Mouse (Mus musculus): ENCODE measurements at regions not wholly inside any gene's neighbourhood (a gene's known extent, or its start where the extent isn't known, plus 50 kb on each side); places are given as distances from the start of the nearest gene placed in this dataset.

DNA sequence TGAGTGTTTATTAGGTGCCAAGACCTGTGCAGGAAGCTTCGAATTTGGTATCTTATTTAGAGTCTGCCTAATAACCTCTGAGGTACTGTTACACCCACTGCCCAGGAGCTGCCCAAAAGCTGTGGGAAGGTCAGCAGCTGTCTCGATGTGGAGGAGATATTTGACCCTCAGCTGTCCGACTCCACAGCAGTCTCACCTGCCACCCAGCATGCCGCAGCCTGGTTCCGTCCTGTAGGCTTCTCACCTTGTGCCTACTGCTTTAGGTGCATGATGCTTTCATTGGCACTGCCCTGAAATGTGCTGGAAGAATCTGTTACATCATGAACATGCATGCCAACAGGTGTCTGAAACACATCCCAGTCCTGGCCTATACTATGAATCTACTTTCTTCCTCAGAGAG, 444.9 kb upstream of the Gm765 start:
- 64% methylated on average over 5 of the region's 5 CpGs for WGBS
- ATAC-seq (ENCODE audit: insufficient number of reproducible peaks, low FRiP score, low TSS enrichment, low read depth), result no peak

DNA sequence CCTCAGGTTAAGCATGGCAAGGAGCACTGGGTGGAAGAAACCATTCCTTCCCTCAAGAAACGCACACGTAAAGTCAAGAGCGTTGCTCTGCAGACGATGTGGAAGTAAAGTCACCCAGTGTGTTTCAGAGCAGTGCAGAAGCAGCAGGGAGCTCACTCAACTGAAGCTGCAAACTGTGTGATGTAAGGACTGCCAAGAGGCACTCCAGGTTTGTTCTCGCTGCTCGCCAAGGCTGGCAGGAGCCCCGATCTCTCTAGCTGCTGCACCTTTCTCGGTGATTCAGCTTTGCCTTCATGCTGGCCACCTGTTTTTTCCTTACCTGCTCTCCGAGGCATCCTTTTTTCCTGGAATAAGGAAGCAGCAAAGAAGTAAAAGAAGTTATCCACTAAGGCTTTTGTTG, 439.5 kb upstream of the Gm765 start:
- Histone ChIP-seq H3K36me3 (ENCODE audit: control insufficient read depth, insufficient read depth, low read length) (no peaks in the 10 kb centered on the region), H3K27me3 (ENCODE audit: control insufficient read depth, insufficient read depth, low read length) (no peaks in the 10 kb centered on the region), H3K27ac (replicated peaks; ENCODE audit: low read depth, low read length) (no peak overlapping the region), H3K4me2 (ENCODE audit: low read depth, severe bottlenecking) (no peak overlapping the region), H3K9me3 (ENCODE audit: control insufficient read depth, low read length) (no peaks in the 10 kb centered on the region), H3K4me1 (ENCODE audit: control insufficient read depth, insufficient read depth, low read length) (peaks cover 3% of the 10 kb centered on the region; the same call in 1 of the 2 replicates), H3K4me3 (ENCODE audit: low read depth, low read length) (no peak overlapping the region), H3K9ac (ENCODE audit: low read length) (no peak overlapping the region)
- DNase-seq (ENCODE audit: low spot score) (no peak), ATAC-seq (ENCODE audit: insufficient number of reproducible peaks, low FRiP score, low TSS enrichment, low read depth) (no peak)
- 84% methylated on average over 9 of the region's 9 CpGs for WGBS

More for the DNA sequence above, 444.9 kb upstream of the Gm765 start:
- no peak for DNase-seq (ENCODE audit: low spot score)
- Histone ChIP-seq H3K4me1 (ENCODE audit: control insufficient read depth, insufficient read depth, low read length) (peaks cover 3% of the 10 kb centered on the region; the same call in 1 of the 2 replicates), H3K9me3 (ENCODE audit: control insufficient read depth, low read length) (no peaks in the 10 kb centered on the region), H3K36me3 (ENCODE audit: control insufficient read depth, insufficient read depth, low read length) (no peaks in the 10 kb centered on the region), H3K9ac (ENCODE audit: low read length) (no peak overlapping the region), H3K4me2 (ENCODE audit: low read depth, severe bottlenecking) (no peak overlapping the region), H3K27ac (replicated peaks; ENCODE audit: low read depth, low read length) (no peak overlapping the region), H3K4me3 (ENCODE audit: low read depth, low read length) (no peak overlapping the region), H3K27me3 (ENCODE audit: control insufficient read depth, insufficient read depth, low read length) (no peaks in the 10 kb centered on the region)

DNA sequence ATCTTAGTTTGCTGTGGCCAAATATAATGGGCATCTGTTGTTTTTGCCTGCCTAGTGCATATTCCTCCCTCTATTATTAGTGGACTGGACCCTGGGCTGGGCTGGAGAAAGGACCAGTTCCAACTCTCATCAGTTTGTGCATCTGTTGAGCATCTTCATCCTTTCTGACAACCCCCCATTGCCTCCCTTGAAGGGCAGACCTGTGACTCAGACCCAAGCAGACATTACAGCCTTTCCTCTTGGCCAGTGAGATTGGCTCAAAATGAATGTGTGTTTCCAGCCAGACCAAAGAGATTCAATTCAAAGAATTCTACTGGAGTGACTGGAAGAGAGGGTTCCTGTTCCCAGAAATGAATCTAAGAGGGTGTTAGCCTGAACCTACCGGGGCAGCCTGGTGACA, 433.2 kb upstream of the Gm765 start:
- ATAC-seq (ENCODE audit: insufficient number of reproducible peaks, low FRiP score, low TSS enrichment, low read depth), result no peak
- Histone ChIP-seq H3K9me3 (ENCODE audit: control insufficient read depth, low read length) (no peaks in the 10 kb centered on the region), H3K36me3 (ENCODE audit: control insufficient read depth, insufficient read depth, low read length) (no peaks in the 10 kb centered on the region), H3K4me3 (ENCODE audit: low read depth, low read length) (no peak overlapping the region), H3K4me1 (ENCODE audit: control insufficient read depth, insufficient read depth, low read length) (no peaks in the 10 kb centered on the region), H3K27me3 (ENCODE audit: control insufficient read depth, insufficient read depth, low read length) (no peaks in the 10 kb centered on the region), H3K9ac (ENCODE audit: low read length) (no peak overlapping the region), H3K4me2 (ENCODE audit: low read depth, severe bottlenecking) (no peak overlapping the region), H3K27ac (replicated peaks; ENCODE audit: low read depth, low read length) (no peak overlapping the region)
- DNase-seq (ENCODE audit: low spot score), result no peak
- 76% methylated on average over 1 of the region's 1 CpGs for WGBS

DNA sequence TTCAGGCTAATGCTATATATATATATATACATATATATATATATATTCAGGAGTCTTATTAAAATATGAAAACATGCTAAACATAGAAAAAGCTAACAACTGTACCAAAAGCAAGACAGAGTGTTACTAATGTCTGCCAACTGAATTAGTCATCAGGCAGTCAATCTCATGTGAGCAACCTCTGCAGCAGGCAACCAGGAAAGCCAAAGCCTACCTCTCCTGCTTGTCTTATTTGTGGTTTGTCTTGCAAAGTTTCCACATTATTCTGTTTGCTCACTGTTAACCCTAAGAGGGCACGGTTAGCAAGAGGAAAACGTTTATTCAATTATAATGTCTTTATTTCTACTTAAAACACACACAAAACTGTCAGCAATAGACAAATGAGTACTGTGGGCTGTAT, 427.4 kb upstream of the Gm765 start:
- H3K36me3 ChIP-seq (ENCODE audit: control insufficient read depth, insufficient read depth, low read length), result no peaks in the 10 kb centered on the region
- no peak overlapping the region for H3K9ac ChIP-seq (ENCODE audit: low read length)
- H3K4me3 ChIP-seq (ENCODE audit: low read depth, low read length), result no peak overlapping the region
- H3K27ac ChIP-seq (replicated peaks; ENCODE audit: low read depth, low read length), result no peak overlapping the region
- H3K27me3 ChIP-seq (ENCODE audit: control insufficient read depth, insufficient read depth, low read length), result no peaks in the 10 kb centered on the region
- no peaks in the 10 kb centered on the region for H3K9me3 ChIP-seq (ENCODE audit: control insufficient read depth, low read length)
- H3K4me1 ChIP-seq (ENCODE audit: control insufficient read depth, insufficient read depth, low read length), result no peaks in the 10 kb centered on the region
- 79% methylated on average over 2 of the region's 2 CpGs for WGBS
- DNase-seq (ENCODE audit: low spot score), result no peak
- no peak overlapping the region for H3K4me2 ChIP-seq (ENCODE audit: low read depth, severe bottlenecking)
- ATAC-seq (ENCODE audit: insufficient number of reproducible peaks, low FRiP score, low TSS enrichment, low read depth), result no peak

DNA sequence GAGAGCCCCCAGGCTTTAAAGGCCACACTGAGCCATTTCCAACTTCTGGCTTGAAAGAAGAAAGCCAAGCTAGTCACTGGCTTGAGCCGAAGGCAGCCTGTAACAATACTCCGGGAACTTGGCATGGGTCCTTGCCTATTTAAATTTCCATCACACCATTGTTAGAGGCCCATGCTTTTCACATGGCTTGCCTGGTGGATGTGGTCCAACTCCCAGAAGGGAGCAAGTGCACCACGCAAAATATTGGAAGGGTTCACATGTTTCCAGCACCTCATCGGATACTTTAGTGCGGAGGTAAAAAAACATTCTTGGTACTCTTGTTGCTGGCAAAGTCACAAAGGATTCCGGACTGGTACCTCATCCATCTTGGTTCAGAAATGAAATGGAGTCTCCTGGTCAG, 426.8 kb upstream of the Gm765 start:
- Histone ChIP-seq H3K9me3 (ENCODE audit: control insufficient read depth, low read length) (no peaks in the 10 kb centered on the region), H3K27ac (replicated peaks; ENCODE audit: low read depth, low read length) (no peak overlapping the region), H3K4me3 (ENCODE audit: low read depth, low read length) (no peak overlapping the region), H3K27me3 (ENCODE audit: control insufficient read depth, insufficient read depth, low read length) (no peaks in the 10 kb centered on the region), H3K36me3 (ENCODE audit: control insufficient read depth, insufficient read depth, low read length) (no peaks in the 10 kb centered on the region), H3K4me1 (ENCODE audit: control insufficient read depth, insufficient read depth, low read length) (no peaks in the 10 kb centered on the region), H3K9ac (ENCODE audit: low read length) (no peak overlapping the region), H3K4me2 (ENCODE audit: low read depth, severe bottlenecking) (no peak overlapping the region)
- ATAC-seq (ENCODE audit: insufficient number of reproducible peaks, low FRiP score, low TSS enrichment, low read depth) (no peak), DNase-seq (ENCODE audit: low spot score) (no peak)
- 86% methylated on average over 6 of the region's 6 CpGs for WGBS

DNA sequence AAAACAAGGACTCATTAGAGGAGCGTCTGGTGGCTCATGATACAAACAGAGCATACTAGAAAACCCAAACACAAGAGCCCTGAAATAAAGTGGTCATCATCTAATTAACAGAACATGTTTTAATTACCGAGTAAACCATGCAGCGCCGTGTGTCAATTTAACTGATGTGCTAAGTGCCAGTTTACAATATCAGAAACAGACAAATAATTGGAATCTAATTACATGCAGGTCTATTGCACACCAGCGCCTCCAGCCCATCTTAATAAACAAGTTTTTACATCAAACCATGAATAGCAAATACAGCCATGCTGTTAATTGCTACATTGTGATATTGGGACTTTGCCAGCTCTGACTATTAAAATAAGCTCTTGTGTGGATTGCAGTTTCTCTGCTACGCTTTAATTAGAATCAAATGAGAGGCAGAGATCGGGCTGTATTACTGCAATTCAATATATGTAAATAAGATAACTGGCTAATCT, 425.3 kb upstream of the Gm765 start:
- Histone ChIP-seq H3K4me1 (ENCODE audit: control insufficient read depth, insufficient read depth, low read length) (no peaks in the 10 kb centered on the region), H3K4me3 (ENCODE audit: low read depth, low read length) (no peak overlapping the region), H3K27ac (replicated peaks; ENCODE audit: low read depth, low read length) (no peak overlapping the region), H3K9ac (ENCODE audit: low read length) (no peak overlapping the region), H3K36me3 (ENCODE audit: control insufficient read depth, insufficient read depth, low read length) (no peaks in the 10 kb centered on the region), H3K4me2 (ENCODE audit: low read depth, severe bottlenecking) (no peak overlapping the region), H3K9me3 (ENCODE audit: control insufficient read depth, low read length) (no peaks in the 10 kb centered on the region), H3K27me3 (ENCODE audit: control insufficient read depth, insufficient read depth, low read length) (no peaks in the 10 kb centered on the region)
- no peak for DNase-seq (ENCODE audit: low spot score)
- no peak for ATAC-seq (ENCODE audit: insufficient number of reproducible peaks, low FRiP score, low TSS enrichment, low read depth)
- 59% methylated on average over 7 of the region's 7 CpGs for WGBS

DNA sequence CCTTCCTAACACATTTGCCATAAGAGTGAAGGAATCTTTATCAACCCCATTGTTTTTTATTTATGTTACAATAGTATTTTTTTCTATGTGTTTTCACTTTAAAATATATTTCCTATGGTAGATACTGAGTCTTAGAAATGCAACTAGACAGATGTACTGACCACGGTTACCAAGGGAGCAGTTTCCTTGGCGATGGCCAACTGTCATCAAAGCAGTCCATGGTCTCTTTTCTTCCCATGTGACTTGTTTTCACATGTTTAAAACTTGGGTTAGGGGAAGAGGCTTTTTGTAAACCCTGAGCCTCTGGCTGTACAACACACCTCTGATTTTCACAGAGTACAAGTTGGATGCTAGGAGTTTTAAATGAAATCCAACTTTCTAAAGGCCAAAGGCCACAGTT, 411.9 kb upstream of the Gm765 start:
- WGBS, result 93% methylated on average over 2 of the region's 2 CpGs
- Histone ChIP-seq H3K36me3 (ENCODE audit: control insufficient read depth, insufficient read depth, low read length) (no peaks in the 10 kb centered on the region), H3K9me3 (ENCODE audit: control insufficient read depth, low read length) (no peaks in the 10 kb centered on the region), H3K4me3 (ENCODE audit: low read depth, low read length) (no peak overlapping the region), H3K4me2 (ENCODE audit: low read depth, severe bottlenecking) (no peak overlapping the region), H3K9ac (ENCODE audit: low read length) (no peak overlapping the region), H3K27ac (replicated peaks; ENCODE audit: low read depth, low read length) (no peak overlapping the region), H3K4me1 (ENCODE audit: control insufficient read depth, insufficient read depth, low read length) (no peaks in the 10 kb centered on the region), H3K27me3 (ENCODE audit: control insufficient read depth, insufficient read depth, low read length) (no peaks in the 10 kb centered on the region)
- no peak for DNase-seq (ENCODE audit: low spot score)
- ATAC-seq (ENCODE audit: insufficient number of reproducible peaks, low FRiP score, low TSS enrichment, low read depth), result no peak

DNA sequence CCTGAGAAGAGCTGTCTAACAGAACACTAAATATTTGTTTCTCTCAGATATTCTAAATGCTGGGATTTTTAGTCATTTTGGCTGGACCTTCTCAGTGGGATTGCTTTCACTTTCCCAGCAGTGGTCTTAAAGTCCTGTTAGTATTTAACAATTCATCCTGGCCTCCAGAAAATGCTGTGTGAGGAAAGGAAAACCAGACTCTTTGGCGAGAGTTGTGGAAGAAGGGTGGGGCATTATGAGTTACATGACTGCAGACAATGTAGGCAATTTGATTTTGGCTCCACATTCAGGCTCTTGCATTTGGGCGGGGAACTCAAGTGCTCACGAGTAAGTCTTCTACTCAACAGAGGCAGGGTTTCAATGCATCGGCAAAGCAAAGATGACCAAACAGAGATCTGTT, 406.1 kb upstream of the Gm765 start:
- Histone ChIP-seq H3K27me3 (ENCODE audit: control insufficient read depth, insufficient read depth, low read length) (no peaks in the 10 kb centered on the region), H3K4me2 (ENCODE audit: low read depth, severe bottlenecking) (no peak overlapping the region), H3K4me3 (ENCODE audit: low read depth, low read length) (no peak overlapping the region), H3K4me1 (ENCODE audit: control insufficient read depth, insufficient read depth, low read length) (peaks cover 3% of the 10 kb centered on the region; the same call in 1 of the 2 replicates), H3K9ac (ENCODE audit: low read length) (no peak overlapping the region), H3K27ac (replicated peaks; ENCODE audit: low read depth, low read length) (no peak overlapping the region), H3K9me3 (ENCODE audit: control insufficient read depth, low read length) (no peaks in the 10 kb centered on the region), H3K36me3 (ENCODE audit: control insufficient read depth, insufficient read depth, low read length) (no peaks in the 10 kb centered on the region)
- 89% methylated on average over 4 of the region's 4 CpGs for WGBS
- ATAC-seq (ENCODE audit: insufficient number of reproducible peaks, low FRiP score, low TSS enrichment, low read depth), result no peak
- no peak for DNase-seq (ENCODE audit: low spot score)

DNA sequence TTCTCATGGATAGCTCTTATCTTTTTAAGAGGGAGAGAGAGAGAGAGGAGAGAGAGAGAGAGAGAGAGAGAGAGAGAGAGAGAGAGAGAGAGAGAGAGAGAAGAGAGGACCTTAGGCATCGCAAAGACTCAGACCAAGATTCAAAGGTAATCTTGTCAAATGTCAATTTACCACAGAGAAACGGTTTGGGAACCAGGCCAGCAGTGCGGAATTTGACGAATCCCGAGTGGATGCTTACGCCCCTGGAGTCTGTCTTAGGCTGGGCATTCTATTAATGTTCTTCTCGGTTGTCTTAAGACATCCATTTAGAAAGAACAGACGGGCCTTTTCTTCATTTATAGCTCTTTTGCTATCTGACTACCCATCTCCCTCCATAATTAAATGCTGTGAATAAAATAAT, 404.4 kb upstream of the Gm765 start:
- Histone ChIP-seq H3K4me1 (ENCODE audit: control insufficient read depth, insufficient read depth, low read length) (peaks cover 3% of the 10 kb centered on the region; the same call in 1 of the 2 replicates), H3K4me2 (ENCODE audit: low read depth, severe bottlenecking) (no peak overlapping the region), H3K4me3 (ENCODE audit: low read depth, low read length) (no peak overlapping the region), H3K36me3 (ENCODE audit: control insufficient read depth, insufficient read depth, low read length) (no peaks in the 10 kb centered on the region), H3K9me3 (ENCODE audit: control insufficient read depth, low read length) (no peaks in the 10 kb centered on the region), H3K27me3 (ENCODE audit: control insufficient read depth, insufficient read depth, low read length) (no peaks in the 10 kb centered on the region), H3K9ac (ENCODE audit: low read length) (no peak overlapping the region), H3K27ac (replicated peaks; ENCODE audit: low read depth, low read length) (no peak overlapping the region)
- 78% methylated on average over 8 of the region's 8 CpGs for WGBS
- DNase-seq (ENCODE audit: low spot score), result no peak
- no peak for ATAC-seq (ENCODE audit: insufficient number of reproducible peaks, low FRiP score, low TSS enrichment, low read depth)

All from limb, embryonic 11.5 days (tissue).